Mouse (Mus musculus): ENCODE measurements around the gene Aanat.
"Not testable (repeated sequence)": the region's sequence is repeated elsewhere in the genome, so short reads cannot be mapped to it uniquely, and the experiment has no call there.

The Aanat gene

GRCm38 (mm10) chr11:116609965-116610630 is 23.9 kb downstream of the Aanat start:
- in situ Hi-C loops (cut with MseI, MboI), result no loop called here

- in situ Hi-C loops (cut with MseI, MboI), result not testable (repeated sequence)
Measured at GRCm38 (mm10) chr11:116611168-116611567, 24.9 kb downstream of the Aanat start.

DNA sequence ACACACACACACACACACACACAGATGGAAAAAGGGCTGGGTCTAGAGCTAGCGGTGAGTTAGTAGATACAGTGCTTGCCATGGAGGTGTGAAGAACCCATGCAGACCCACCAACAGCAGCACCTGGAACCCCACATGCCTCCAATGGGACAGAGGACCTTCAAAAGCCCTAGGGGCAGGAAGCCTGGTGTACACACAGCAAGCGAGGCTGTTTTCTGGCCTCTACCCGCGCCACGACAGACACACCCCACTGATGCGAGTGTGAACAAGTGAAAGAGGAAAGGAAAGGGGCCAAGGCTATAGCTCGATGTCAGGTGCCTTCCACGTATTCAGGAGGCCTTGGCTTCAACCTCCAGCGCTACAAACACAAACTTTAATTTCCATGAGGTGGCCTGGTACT is 25.7 kb downstream of the Aanat start:
- in situ Hi-C loops (cut with MseI, MboI), result no loop called here

DNA sequence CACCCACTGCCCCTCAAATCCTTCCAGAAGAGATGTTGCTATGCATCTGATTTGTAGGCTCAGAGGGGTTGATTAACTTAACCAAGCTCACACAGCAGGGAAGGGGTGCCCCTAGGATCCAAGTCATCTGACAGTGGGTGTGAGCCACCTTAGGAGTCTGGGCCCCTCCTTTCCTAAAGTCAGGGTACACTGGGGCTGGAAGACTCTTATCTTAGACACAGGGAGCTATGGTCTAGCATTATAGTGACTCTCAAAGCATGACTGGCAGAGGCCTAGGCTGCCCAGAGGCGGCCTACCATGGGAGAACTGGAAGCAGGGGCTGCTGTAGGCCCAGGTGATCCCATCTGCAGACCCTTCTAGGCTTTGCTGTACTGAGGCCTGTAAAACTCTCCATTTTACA is 26.3 kb downstream of the Aanat start:
- in situ Hi-C loops (cut with MseI, MboI), result no loop called here

DNA sequence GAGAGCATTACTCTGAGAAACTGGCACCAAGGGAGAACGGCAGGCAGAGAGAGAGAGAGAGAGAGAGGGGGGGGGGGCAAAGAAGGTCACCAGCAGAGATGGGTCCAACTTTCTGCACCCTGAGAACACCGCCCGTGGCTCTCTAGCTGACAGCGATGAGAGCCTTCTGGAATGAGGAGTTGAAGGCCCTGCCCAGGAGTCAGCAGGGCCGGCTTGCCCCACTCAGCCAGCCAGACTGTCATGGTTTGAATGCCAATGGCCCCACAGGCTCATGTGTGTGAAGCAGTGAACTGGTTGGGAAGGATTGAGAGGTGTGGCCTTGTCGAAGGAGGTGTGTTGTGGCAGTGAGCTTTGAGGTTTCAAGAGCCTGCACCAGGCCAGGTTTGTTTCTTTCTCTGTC is 27.0 kb downstream of the Aanat start:
- in situ Hi-C loops (cut with MseI, MboI), result no loop called here

- in situ Hi-C loops (cut with MseI, MboI), result no loop called here
Measured at GRCm38 (mm10) chr11:116615735-116616437, 29.7 kb downstream of the Aanat start.

DNA sequence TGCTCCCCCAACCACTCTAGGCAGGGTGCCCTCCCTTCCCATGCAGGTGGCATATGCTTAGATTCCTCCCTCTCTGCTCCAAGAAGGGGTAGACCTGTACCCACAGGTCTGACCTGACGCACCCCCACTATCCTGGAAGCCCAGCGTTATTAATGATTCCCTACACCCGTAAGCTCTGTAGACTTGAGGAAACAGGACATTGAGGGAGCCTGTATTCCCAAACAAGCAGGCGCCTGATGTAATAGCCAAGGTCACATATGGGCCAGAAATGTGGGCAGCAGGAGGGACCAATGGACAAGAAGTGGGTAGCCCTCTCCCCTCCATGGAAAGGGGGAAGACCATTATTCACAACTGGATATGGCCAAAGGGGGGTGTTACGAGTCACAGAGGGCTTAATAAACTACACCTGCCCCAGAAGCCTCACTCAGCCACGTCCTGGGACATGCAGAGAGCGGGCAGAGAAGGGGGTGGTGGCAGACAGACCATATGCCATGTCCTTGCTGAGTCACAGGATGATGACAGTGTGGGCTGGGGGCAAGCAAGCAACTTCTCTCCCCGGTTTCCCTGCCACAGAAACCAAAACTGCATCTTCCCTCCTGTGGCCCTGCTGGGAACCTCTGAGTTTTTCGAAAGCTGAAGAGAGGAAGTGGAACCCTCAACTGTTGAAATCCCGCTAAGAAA is 30.3 kb downstream of the Aanat start:
- in situ Hi-C loops (cut with MseI, MboI), result no loop called here

GRCm38 (mm10) chr11:116617641-116618040 is 31.4 kb downstream of the Aanat start:
- in situ Hi-C loops (cut with MseI, MboI), result no loop called here

- in situ Hi-C loops (cut with MseI, MboI), result no loop called here
Measured at GRCm38 (mm10) chr11:116618666-116619065, 32.4 kb downstream of the Aanat start.

DNA sequence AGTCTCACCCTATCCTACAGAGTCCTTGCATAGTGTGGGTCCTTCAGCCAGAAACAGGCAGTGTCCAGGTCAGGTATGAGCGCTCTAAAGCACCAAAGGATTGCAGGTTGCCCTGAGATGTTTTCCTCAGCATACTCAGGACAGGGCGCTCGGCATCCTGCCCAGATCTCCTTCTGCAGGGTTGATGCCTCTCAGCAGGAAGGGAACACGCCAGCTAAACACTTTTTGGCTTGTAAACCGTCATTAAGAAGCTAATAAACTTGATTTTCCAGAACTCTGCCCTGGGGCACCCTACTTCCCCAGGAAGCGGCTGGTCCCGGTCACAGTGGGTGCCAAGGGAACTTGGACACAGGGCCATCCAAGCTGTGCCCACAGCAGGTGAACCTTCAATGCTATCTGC is 32.9 kb downstream of the Aanat start:
- in situ Hi-C loops (cut with MseI, MboI), result no loop called here

GRCm38 (mm10) chr11:116619561-116619960 is 33.3 kb downstream of the Aanat start:
- in situ Hi-C loops (cut with MseI, MboI), result no loop called here

DNA sequence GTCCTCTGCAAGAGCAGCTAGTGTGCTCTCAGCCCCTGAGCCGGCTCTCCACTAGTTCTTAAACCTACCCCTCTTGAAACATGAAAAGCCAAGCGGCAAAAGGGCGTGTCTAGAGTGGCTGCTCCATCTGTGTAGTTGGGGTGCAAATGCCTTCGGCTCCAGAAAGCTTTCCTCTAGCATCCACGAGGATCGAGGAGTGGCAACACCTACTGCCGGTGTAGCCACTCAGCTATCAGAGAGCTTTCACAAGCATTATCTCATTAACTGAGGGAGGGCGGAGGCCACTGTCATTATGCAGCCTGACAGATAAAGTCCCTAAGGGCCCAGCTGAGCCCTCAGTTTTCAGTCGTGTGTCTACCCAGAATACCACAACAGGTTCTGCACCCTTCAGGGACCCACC is 33.8 kb downstream of the Aanat start:
- in situ Hi-C loops (cut with MseI, MboI), result no loop called here

GRCm38 (mm10) chr11:116620559-116621253 is 34.5 kb downstream of the Aanat start:
- in situ Hi-C loops (cut with MseI, MboI), result no loop called here

DNA sequence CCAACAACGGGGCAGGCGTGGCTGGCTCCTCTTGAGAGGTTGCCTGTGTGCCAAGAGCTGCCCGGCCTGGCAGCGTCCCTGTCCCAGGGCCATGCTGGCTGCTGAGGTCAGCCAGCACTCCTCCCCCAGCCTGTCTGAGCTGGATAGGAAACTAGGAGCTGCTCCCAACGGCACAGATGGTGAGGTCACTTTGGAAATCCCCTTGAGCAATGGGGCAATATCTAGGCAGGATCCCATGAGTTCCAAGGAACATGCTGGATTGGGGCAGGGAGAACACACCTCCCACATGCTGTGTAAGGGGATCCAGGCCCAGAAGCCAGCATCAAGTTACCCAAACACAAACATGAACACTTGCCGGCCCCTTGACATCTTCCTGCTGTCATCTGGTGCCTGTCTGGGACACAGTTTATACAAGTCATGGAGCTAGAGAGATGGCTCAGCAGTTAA is 35.0 kb downstream of the Aanat start:
- in situ Hi-C loops (cut with MseI, MboI), result no loop called here

GRCm38 (mm10) chr11:116623281-116624124 is 37.3 kb downstream of the Aanat start:
- in situ Hi-C loops (cut with MseI, MboI), result no loop called here

- in situ Hi-C loops (cut with MseI, MboI), result no loop called here
Measured at GRCm38 (mm10) chr11:116624131-116624832, 38.0 kb downstream of the Aanat start.

DNA sequence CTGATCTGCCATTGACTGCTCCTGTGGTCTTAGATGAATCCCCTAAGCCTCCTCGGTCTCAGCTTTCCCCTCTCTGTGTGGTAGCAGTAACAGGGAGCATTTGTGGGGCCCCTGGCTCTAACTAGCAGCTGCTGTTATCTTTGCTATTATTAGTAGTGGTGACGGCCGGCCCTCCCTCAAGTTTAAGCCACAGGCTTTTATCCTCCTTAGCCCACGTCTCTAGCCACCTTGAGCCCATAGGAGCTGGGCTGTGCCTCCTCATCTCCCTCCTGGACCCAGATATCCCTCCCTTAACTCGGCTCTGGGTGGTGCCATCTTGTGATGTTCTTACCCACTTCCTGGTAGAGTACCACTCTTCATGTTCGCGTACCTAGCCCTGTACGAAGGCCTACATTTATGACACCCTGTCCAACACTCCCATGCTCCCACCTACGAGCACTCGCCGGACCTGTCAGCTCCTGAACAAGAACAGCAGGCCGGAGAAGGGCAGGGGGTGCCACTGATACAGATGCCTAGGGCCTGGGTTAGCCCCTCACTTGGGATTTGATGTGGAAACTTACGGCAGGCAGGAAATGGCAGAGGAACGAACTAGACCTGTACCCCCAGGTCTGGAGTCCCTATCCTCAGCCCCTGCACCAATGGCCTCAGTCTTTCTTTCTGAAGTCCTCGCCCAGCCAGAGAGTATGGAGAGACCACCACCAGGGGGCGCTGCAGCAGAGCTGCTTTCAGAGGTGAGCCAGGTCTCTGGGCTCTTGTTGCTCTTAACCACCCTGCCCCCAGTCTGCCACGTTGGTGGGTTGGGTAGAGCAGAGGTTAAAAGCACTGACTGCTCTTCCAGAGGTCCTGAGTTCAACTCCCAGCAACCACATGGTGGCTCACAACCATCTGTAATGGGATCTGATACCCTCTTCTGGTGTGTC is 39.1 kb downstream of the Aanat start:
- in situ Hi-C loops (cut with MseI, MboI), result loop anchor here in 1 of 2 experiments (5.0 kb wide), 1 partner anchor 33 kb away; no protein-coding TSS in a partner anchor

GRCm38 (mm10) chr11:116626299-116627071 is 40.3 kb downstream of the Aanat start, which contains the start of gene Rhbdf2:
Gene Rhbdf2, minus strand, starts transcription at chr11:116627019.
- in situ Hi-C loops (cut with MseI, MboI), result loop anchor here in 1 of 2 experiments (5.0 kb wide), 1 partner anchor 34 kb away; no protein-coding TSS in a partner anchor

Measured in mouse trophoblast stem cell (cell line).